Mouse (Mus musculus) stomach, embryonic 16.5 days (tissue): ENCODE measurements around the gene Med23. TPM values are rescaled to one million over a fixed set of nuclear protein-coding genes. Genes with fewer than 3 reads are reported as not detected.

Source experiments
- ATAC-seq: fragments of 200-750 bp; cut with Nextera tagmentation; 2 replicates; pipeline ENCODE4 v1.8.0; 2017; ENCODE audit warnings: moderate number of reproducible peaks, moderate TSS enrichment; ENCODE audit not compliant: insufficient read depth, low FRiP score
- H3K27ac ChIP-seq: fragments of 300-500 bp; sonication (generic); 2 replicates; pipeline ENCODE4 v1.5.1; 2014; ENCODE audit warnings: low read length
- H3K27me3 ChIP-seq: fragments of 300-500 bp; sonication (generic); 2 replicates; pipeline ENCODE4 v1.6.1; 2014; ENCODE audit warnings: low read length, control low read depth, mixed read lengths; ENCODE audit not compliant: control insufficient read depth, insufficient read depth
- H3K36me3 ChIP-seq: fragments of 300-500 bp; sonication (generic); 2 replicates; pipeline ENCODE4 v1.6.1; 2014; ENCODE audit warnings: low read length; ENCODE audit not compliant: control insufficient read depth, insufficient read depth
- H3K4me1 ChIP-seq: fragments of 300-500 bp; sonication (generic); 2 replicates; pipeline ENCODE4 v1.6.1; 2014; ENCODE audit warnings: low read length, control low read depth, mixed read lengths; ENCODE audit not compliant: control insufficient read depth, insufficient read depth
- H3K4me2 ChIP-seq: fragments of 300-500 bp; sonication (generic); 2 replicates; pipeline ENCODE4 v1.6.1; 2014; ENCODE audit warnings: low read depth, low read length, mixed read lengths
- H3K4me3 ChIP-seq: fragments of 300-500 bp; sonication (generic); replicated peaks from 2 replicates; pipeline ENCODE4 v1.5.1; 2014; ENCODE audit warnings: mild to moderate bottlenecking, low read length
- H3K9ac ChIP-seq: fragments of 300-500 bp; sonication (generic); 2 replicates; pipeline ENCODE4 v1.6.1; 2014; ENCODE audit warnings: low read length
- H3K9me3 ChIP-seq: fragments of 300-500 bp; sonication (generic); replicated peaks from 2 replicates; pipeline ENCODE4 v1.6.1; 2016; ENCODE audit warnings: low read length, control low read depth; ENCODE audit not compliant: control insufficient read depth
- WGBS: fragments of 180-500 bp; shearing (Covaris S2); extraction: QIAGEN DNeasy Blood & Tissue Kit; methylation state at CpG from one replicate; pipeline ENCODE4 v1.1.7; 2014; 5-methylcytosine and 5-hydroxymethylcytosine counted together
- polyA plus RNA-seq: library from polyadenylated mRNA; unstranded; fragments of >200 nt; fragmentation: Nextera tagmentation; extraction: Ambion mirVana; gene quantifications from 2 replicates; pipeline ENCODE4 v1.2.1, GENCODE M21; 2015

Med23 gene
- polyA plus RNA-seq, 1 experiment from 2014 or later, result 17.8 TPM

DNA sequence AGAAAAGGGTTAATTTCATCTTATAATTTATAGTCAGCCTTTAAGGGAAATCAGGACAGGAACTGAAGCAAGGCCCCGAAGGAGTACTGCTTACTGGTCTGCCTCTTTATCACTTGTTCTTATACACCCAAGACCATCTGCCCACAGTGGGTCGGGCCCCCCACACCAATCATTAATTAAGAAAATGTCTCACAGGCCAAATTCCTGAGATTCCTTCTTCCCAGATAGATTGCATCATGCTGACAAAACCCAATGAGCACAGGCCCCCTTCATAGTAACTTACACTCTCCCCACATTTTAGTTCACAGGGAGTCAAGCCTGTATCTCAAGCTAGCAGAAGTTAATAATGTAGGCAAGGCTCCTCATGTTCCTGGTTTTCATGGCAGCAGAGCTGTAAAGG lies 27.8 kb upstream of the Med23 start:
- Histone ChIP-seq H3K9ac (no peak overlapping the region), H3K9me3 (no peaks in the 10 kb centered on the region), H3K4me1 (no peaks in the 10 kb centered on the region), H3K4me2 (no peak overlapping the region), H3K4me3 (no peak overlapping the region), H3K27me3 (no peaks in the 10 kb centered on the region), H3K27ac (no peak overlapping the region), H3K36me3 (no peaks in the 10 kb centered on the region)
- ATAC-seq, result no peak
- 17% methylated on average over 2 of the region's 2 CpGs for WGBS

DNA sequence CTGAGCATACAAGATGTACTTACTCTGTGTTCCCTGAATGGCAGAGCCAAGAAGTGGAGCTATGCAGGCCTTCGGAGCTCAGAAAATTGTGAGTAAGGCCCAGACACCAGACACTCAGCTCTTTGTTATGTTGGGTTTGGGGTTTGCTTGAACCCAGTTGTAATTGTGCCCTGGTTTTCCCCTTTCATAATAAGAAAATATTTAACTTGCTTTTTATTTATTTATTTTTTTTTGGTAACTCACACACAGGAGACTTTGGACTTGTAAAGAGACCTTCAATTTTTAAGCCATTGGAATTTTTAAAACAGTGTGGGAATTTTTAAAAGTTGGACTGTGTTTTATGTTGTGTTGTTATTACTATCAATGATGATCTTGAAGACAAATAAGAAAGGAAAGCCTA lies 27.1 kb upstream of the Med23 start, which contains the start of gene Enpp3:
Enpp3 (minus strand) TSS at position 148 of the 400 bp plus-strand sequence.
- WGBS, result 80% methylated on average over 1 of the region's 1 CpGs
- H3K27me3 ChIP-seq, result no peaks in the 10 kb centered on the region
- no peaks in the 10 kb centered on the region for H3K4me1 ChIP-seq
- H3K36me3 ChIP-seq, result no peaks in the 10 kb centered on the region
- H3K9me3 ChIP-seq, result no peaks in the 10 kb centered on the region
- H3K4me3 ChIP-seq, result no peak within 1 kb of the TSS
- no peak within 1 kb of the TSS for H3K9ac ChIP-seq
- H3K27ac ChIP-seq, result no peak within 1 kb of the TSS
- H3K4me2 ChIP-seq, result no peak within 1 kb of the TSS
- no peak for ATAC-seq

DNA sequence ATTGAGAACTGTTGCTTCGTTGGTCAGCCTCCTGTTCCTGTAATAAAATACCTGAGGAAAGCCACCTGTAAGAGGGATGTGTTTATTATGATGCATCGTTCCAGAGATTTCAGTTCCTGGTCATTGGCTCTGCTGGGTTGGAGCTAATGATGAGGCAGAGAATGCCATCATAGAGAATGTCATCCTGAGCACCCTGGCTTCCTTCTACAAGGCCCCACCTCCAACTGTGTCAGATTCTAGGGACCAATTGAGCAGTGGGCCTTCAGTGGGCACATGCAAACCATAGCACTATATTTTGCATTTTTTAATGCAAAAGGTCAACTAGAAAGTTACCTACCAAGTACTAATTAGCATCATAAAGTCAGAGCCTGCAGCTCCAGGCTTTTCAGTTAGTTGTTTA lies 6.6 kb upstream of the Med23 start:
- H3K36me3 ChIP-seq, result no peaks in the 10 kb centered on the region
- no peak overlapping the region for H3K4me2 ChIP-seq
- ATAC-seq, result no peak
- H3K27ac ChIP-seq, result no peak overlapping the region
- no peak overlapping the region for H3K4me3 ChIP-seq
- H3K27me3 ChIP-seq, result no peaks in the 10 kb centered on the region
- no peaks in the 10 kb centered on the region for H3K4me1 ChIP-seq
- 73% methylated on average over 2 of the region's 2 CpGs for WGBS
- no peak overlapping the region for H3K9ac ChIP-seq
- H3K9me3 ChIP-seq, result no peaks in the 10 kb centered on the region

- Histone ChIP-seq H3K4me2 (no peak overlapping the region), H3K9ac (no peak overlapping the region), H3K27me3 (no peaks in the 10 kb centered on the region), H3K4me3 (no peak overlapping the region), H3K27ac (no peak overlapping the region), H3K9me3 (no peaks in the 10 kb centered on the region), H3K4me1 (no peaks in the 10 kb centered on the region), H3K36me3 (no peaks in the 10 kb centered on the region)
- WGBS, result 63% methylated on average over 6 of the region's 6 CpGs
- ATAC-seq, result no peak
Measured at GRCm38 (mm10) chr10:24864434-24864833, 5.4 kb upstream of the Med23 start.

DNA sequence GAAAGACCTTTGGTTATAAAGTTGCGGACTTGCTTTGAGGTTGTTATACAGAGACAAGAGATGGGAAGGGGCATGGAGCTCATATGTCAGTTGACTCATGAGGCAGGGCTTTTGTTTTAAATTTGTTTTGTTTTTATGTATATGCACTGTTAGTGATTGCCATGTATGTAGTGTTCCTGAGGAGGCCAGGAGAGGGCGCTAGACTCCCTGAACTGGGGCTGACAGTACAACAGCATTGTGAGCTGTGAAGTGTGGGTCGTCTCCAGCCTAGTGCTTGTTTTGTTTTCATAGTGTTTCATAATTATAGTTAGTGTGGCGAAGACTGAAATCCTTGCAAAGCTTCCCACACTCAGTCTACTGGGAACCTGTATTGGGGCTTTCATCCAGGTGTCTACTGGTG lies 3.8 kb downstream of the Med23 start:
- H3K4me3 ChIP-seq, result no peak overlapping the region
- no peaks in the 10 kb centered on the region for H3K4me1 ChIP-seq
- no peak for ATAC-seq
- 0 out of 2 replicates have a peak, but pooled peaks cover 11% of the 10 kb centered on the region for H3K36me3 ChIP-seq
- no peaks in the 10 kb centered on the region for H3K9me3 ChIP-seq
- H3K9ac ChIP-seq, result no peak overlapping the region
- WGBS, result 77% methylated on average over 4 of the region's 4 CpGs
- no peak overlapping the region for H3K4me2 ChIP-seq
- no peak overlapping the region for H3K27ac ChIP-seq
- H3K27me3 ChIP-seq, result no peaks in the 10 kb centered on the region

- 0 out of 2 replicates have a peak, but pooled peaks have one; percentile 21 for ATAC-seq
- Histone ChIP-seq H3K9me3 (no peaks in the 10 kb centered on the region), H3K27me3 (no peaks in the 10 kb centered on the region), H3K27ac (no peak overlapping the region), H3K4me3 (no peak overlapping the region), H3K4me1 (no peaks in the 10 kb centered on the region), H3K9ac (no peak overlapping the region), H3K36me3 (peaks cover 24% of the 10 kb centered on the region), H3K4me2 (no peak overlapping the region)
- WGBS, result 76% methylated on average over 9 of the region's 9 CpGs
Measured at GRCm38 (mm10) chr10:24886008-24886407, 16.2 kb downstream of the Med23 start.

DNA sequence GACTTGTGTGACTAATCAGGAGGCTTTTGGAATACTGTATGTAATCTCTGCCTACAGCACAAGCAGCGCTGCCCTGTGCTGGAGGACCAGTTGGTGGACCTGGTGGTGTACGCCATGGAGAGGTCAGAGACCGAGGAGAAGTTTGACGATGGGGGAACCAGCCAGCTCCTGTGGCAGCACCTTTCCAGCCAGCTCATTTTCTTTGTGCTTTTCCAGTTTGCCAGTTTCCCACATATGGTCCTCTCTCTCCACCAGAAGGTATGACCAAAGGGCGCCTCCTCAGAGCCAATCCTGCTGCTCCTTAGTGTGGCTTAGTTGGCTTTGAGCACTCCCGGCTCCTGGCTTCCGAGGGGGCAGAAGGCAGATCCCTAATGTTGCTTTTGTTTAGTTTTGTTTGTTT lies 18.6 kb downstream of the Med23 start:
- 93% methylated on average over 7 of the region's 7 CpGs for WGBS
- Histone ChIP-seq H3K27me3 (no peaks in the 10 kb centered on the region), H3K4me1 (no peaks in the 10 kb centered on the region), H3K9me3 (no peaks in the 10 kb centered on the region), H3K36me3 (peaks cover 26% of the 10 kb centered on the region), H3K9ac (no peak overlapping the region), H3K27ac (no peak overlapping the region), H3K4me3 (no peak overlapping the region), H3K4me2 (no peak overlapping the region)
- ATAC-seq, result no peak

DNA sequence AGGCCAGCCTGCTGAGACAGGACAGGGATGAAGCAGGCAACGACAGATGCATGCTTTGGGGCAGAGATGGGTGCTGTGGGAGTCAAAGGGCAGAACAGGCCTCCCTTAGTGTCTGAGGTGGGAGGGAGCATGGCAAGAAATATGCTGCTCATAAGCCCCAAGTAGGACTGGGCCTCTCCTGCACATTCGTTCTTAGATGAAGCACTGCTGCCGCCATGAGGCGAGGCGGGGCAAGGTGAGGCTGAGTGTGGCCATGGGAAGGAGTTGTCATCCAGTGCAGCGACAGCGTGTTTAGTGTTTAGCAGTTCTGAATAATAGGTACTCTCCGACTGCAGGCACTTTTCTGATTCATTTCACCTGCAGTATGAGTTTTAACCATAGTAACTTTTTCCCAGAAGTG lies 26.1 kb downstream of the Med23 start:
- Histone ChIP-seq H3K4me3 (no peak overlapping the region), H3K4me1 (no peaks in the 10 kb centered on the region), H3K4me2 (no peak overlapping the region), H3K9me3 (no peaks in the 10 kb centered on the region), H3K36me3 (peaks cover 14% of the 10 kb centered on the region), H3K27me3 (no peaks in the 10 kb centered on the region), H3K27ac (no peak overlapping the region), H3K9ac (no peak overlapping the region)
- WGBS, result 81% methylated on average over 8 of the region's 8 CpGs
- no peak for ATAC-seq

DNA sequence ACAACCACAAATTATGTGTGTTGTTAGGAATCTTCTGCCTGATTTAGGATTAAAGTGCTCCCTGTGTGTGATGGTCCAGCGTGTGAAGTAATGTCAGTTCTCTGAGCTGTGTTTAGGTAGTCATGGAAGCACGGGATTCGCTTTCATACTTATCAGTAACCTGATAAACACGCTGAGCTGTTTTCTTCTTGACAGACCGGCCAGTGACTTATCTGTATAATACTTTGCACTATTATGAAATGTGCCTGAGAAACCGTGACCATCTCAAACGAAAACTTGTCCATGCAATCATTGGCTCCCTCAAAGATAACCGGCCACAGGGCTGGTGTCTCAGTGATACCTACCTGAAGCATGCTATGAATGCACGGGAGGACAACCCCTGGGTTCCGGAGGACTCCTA lies 35.8 kb downstream of the Med23 start:
- Histone ChIP-seq H3K27ac (no peak overlapping the region), H3K9ac (no peak overlapping the region), H3K27me3 (no peaks in the 10 kb centered on the region), H3K4me1 (no peaks in the 10 kb centered on the region), H3K4me3 (no peak overlapping the region), H3K9me3 (no peaks in the 10 kb centered on the region), H3K36me3 (peaks cover 33% of the 10 kb centered on the region), H3K4me2 (no peak overlapping the region)
- WGBS, result 87% methylated on average over 10 of the region's 10 CpGs
- no peak for ATAC-seq

DNA sequence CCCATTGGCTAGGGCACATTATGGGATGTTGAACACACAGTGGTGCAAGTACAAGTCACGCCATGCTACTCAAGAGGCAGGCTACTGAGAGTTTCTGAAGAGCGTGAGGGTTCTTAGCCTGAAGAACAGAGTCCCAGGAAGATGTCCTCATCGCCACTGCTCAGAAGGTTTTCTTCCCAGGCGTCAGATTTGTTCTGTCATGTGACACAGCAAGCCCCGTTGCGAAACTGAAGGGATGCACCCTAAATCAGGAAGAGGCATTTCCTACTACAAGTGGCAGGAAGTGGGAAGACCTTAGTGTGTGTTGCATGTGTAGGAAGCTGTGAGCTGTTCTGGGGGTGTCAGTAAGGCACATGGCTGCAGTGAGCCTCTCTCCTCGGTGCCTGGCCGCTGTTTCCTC lies 41.4 kb downstream of the Med23 start:
- ATAC-seq, result no peak
- 83% methylated on average over 8 of the region's 8 CpGs for WGBS
- Histone ChIP-seq H3K9me3 (no peaks in the 10 kb centered on the region), H3K9ac (no peak overlapping the region), H3K27ac (no peak overlapping the region), H3K36me3 (peaks cover 15% of the 10 kb centered on the region; the same call in 1 of the 2 replicates), H3K4me2 (no peak overlapping the region), H3K4me1 (no peaks in the 10 kb centered on the region), H3K27me3 (no peaks in the 10 kb centered on the region), H3K4me3 (no peak overlapping the region)
